Mouse (Mus musculus) liver, embryonic 14.5 days (tissue): Measurements from ENCODE around the gene Cyth2.

Experiments
- CTCF ChIP-seq: IDR thresholded peaks from 2 replicates; pipeline ENCODE4 v1.5.1; 2016; ENCODE audit warnings: antibody characterized with exemption, low read depth, control low read depth
- EP300 ChIP-seq: IDR thresholded peaks from 2 replicates; pipeline ENCODE4 v1.6.1; 2016; ENCODE audit warnings: antibody characterized with exemption, low read depth

DNA sequence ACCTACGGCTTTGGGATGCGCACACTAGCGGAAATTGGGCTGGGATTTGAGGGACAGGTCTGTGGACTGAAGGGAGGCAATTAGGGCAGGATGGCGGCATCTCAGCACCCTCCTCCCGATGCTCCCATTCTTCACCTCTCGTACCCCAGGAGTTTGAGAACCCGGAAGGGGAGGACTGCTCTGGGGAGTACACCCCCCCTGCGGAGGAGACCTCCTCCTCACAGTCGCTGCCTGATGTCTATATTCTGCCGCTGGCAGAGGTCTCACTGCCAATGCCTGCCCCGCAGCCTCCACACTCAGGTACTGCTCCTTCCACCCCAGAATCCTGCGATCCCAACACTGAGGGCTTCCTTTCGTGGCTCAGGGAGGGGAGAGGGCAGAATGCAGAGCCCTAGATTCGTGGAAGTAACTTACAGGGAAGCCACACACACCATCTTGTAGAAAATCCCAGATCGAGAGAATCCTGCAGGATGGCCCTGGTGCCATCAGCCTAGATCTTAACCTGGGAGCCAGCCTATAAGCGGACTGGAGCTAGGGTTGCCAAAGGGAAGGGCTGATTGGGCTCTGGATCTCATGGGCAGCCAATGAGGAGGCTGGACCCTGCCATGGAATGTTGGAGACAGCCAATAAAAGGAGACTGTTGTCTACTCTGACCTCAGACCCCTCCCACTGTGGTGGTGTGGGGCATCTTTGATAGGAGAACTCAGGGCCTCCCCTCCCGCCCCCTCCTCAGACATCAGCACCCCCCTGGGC lies 27.5 kb downstream of the Cyth2 start:
- TF ChIP-seq CTCF (no peak), EP300 (no peak)
